Mouse (Mus musculus) hindbrain, postnatal 0 days (tissue): Measurements from ENCODE around the gene Clec5a. TPM values are rescaled to one million over a fixed set of nuclear protein-coding genes. Genes with fewer than 3 reads are reported as not detected.

Experiments used
- ATAC-seq: fragments of 200-750 bp; cut with Nextera tagmentation; 2 replicates; pipeline ENCODE4 v1.8.0; 2017; ENCODE audit warnings: mild to moderate bottlenecking, moderate TSS enrichment, moderate library complexity
- DNase-seq: peaks from one replicate; pipeline ENCODE4 v3.0.0-alpha.2; 2015; ENCODE audit warnings: low spot score
- H3K27ac ChIP-seq: fragments of 300-500 bp; sonication (generic); 2 replicates; pipeline ENCODE4 v1.5.1; 2014; ENCODE audit warnings: mild to moderate bottlenecking
- H3K27me3 ChIP-seq: fragments of 300-500 bp; sonication (generic); 2 replicates; pipeline ENCODE4 v1.6.1; 2014; ENCODE audit warnings: low read length, mixed read lengths; ENCODE audit not compliant: insufficient read depth
- H3K36me3 ChIP-seq: fragments of 300-500 bp; sonication (generic); 2 replicates; pipeline ENCODE4 v1.6.1; 2014; ENCODE audit warnings: low read length, mixed read lengths; ENCODE audit not compliant: insufficient read depth
- H3K4me1 ChIP-seq: fragments of 300-500 bp; sonication (generic); 2 replicates; pipeline ENCODE4 v1.6.1; 2014; ENCODE audit warnings: antibody characterized with exemption, low read length, mixed read lengths; ENCODE audit not compliant: insufficient read depth
- H3K4me2 ChIP-seq: fragments of 300-500 bp; sonication (generic); 2 replicates; pipeline ENCODE4 v1.6.1; 2014; ENCODE audit warnings: low read depth, mild to moderate bottlenecking, low read length, moderate library complexity, mixed read lengths
- H3K4me3 ChIP-seq: fragments of 300-500 bp; sonication (generic); 2 replicates; pipeline ENCODE4 v1.5.1; 2014; ENCODE audit warnings: low read length
- H3K9ac ChIP-seq: fragments of 300-500 bp; sonication (generic); replicated peaks from 2 replicates; pipeline ENCODE4 v1.6.1; 2014; ENCODE audit warnings: mild to moderate bottlenecking, low read length, moderate library complexity, mixed read lengths
- H3K9me3 ChIP-seq: fragments of 300-500 bp; sonication (generic); 2 replicates; pipeline ENCODE4 v1.6.1; 2016; ENCODE audit warnings: low read length, mixed read lengths
- CTCF ChIP-seq: IDR thresholded peaks from 2 replicates; pipeline ENCODE4 v1.5.1; 2016; ENCODE audit warnings: antibody characterized with exemption, control low read depth, low read depth
- WGBS: fragments of 180-500 bp; shearing (Covaris S2); extraction: QIAGEN DNeasy Blood & Tissue Kit; methylation state at CpG from one replicate; pipeline ENCODE4 v1.1.7; 2014; 5-methylcytosine and 5-hydroxymethylcytosine counted together
- polyA plus RNA-seq: library from polyadenylated mRNA; unstranded; fragments of >200 nt; fragmentation: Nextera tagmentation; extraction: Ambion mirVana; gene quantifications from 2 replicates; pipeline ENCODE4 v1.2.1, GENCODE M21; 2015
- total RNA-seq: library from RNA; depleted of rRNA; stranded (reverse); fragments of >200 nt; gene quantifications from 2 replicates; pipeline ENCODE4 v1.2.3, GENCODE M21; 2014; rRNA removed

Clec5a gene
- total and polyA plus RNA-seq, 2 experiments from 2014 or later, result 0.58 to 0.78 TPM

DNA sequence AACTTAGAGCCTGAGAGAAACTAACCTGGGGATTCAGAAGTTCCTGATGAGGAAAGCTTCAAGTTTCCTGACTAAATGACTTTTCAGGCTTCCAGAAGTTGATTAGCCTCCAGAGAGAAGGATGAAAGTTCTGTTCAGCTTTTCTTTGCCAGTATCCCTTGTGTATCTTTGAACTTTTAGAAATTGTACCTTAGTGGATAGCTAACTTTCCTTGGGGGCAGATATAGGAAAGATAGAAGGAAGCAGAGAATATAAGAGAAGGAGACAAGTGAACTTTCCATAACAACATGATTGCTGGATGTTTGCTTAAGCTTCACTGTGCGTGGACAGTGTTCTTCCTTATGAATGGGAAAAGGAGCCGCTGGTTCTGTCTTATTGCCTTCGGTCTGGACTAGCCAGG is 16.4 kb downstream of the Clec5a start, which contains the start of gene Olfr460:
Olfr460 (plus strand) TSS at position 301 of the 400 bp plus-strand sequence.
- Histone ChIP-seq H3K4me3 (no peak within 1 kb of the TSS), H3K4me2 (no peak within 1 kb of the TSS), H3K27ac (no peak within 1 kb of the TSS), H3K9me3 (no peaks in the 10 kb centered on the region), H3K4me1 (no peaks in the 10 kb centered on the region), H3K27me3 (no peaks in the 10 kb centered on the region), H3K9ac (no peak within 1 kb of the TSS), H3K36me3 (no peaks in the 10 kb centered on the region)
- DNase-seq, result no peak
- WGBS, result 92% methylated on average over 3 of the region's 3 CpGs
- no peak for ATAC-seq
- TF ChIP-seq CTCF, result no peak

DNA sequence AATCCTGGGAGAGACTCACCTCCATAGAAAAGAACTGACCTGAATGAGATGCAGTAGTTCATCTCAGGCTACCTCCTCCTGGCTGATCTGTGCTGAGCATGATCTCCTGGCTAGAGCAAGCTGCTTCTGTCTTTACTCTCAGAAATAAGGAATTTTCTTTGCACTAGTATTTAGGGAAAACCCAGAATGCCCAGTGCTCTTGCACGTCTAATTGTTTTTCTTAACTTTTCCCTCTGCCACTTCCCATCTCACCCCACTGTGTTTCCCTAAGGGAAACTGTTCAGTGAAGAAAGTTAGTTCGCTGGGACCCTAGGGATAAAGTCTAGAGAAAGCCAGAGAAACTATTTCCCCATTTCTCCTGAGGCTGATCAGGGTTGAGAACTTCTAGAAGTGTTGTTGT is 30.7 kb downstream of the Clec5a start, which contains the start of gene Olfr461:
Olfr461 (minus strand) TSS at position 101 of the 400 bp plus-strand sequence.
- Histone ChIP-seq H3K4me2 (no peak within 1 kb of the TSS), H3K4me1 (no peaks in the 10 kb centered on the region), H3K27me3 (no peaks in the 10 kb centered on the region), H3K27ac (no peak within 1 kb of the TSS), H3K36me3 (no peaks in the 10 kb centered on the region), H3K9me3 (no peaks in the 10 kb centered on the region), H3K9ac (no peak within 1 kb of the TSS), H3K4me3 (no peak within 1 kb of the TSS)
- DNase-seq (no peak), ATAC-seq (no peak)
- 80% methylated on average over 2 of the region's 2 CpGs for WGBS
- TF ChIP-seq CTCF, result no peak

- DNase-seq (no peak), ATAC-seq (no peak)
- no peaks in the 10 kb centered on the region for H3K36me3 ChIP-seq
- no peaks in the 10 kb centered on the region for H3K9me3 ChIP-seq
- no peak for TF ChIP-seq CTCF
- no peaks in the 10 kb centered on the region for H3K27me3 ChIP-seq
- H3K9ac ChIP-seq, result no peak overlapping the region
- no peaks in the 10 kb centered on the region for H3K4me1 ChIP-seq
- no peak overlapping the region for H3K4me3 ChIP-seq
- no peak overlapping the region for H3K27ac ChIP-seq
- WGBS, result 82% methylated on average over 10 of the region's 10 CpGs
- H3K4me2 ChIP-seq, result no peak overlapping the region
Measured at GRCm38 (mm10) chr6:40544690-40545089, 40.9 kb downstream of the Clec5a start.

Other genes with a start within 250 kb of the Clec5a start
- gene E330009J07Rik, start 149.7 kb downstream of the Clec5a start, total RNA-seq, result 28.0 and 29.1 TPM in 2 replicates
- gene E330009J07Rik, start 149.7 kb downstream of the Clec5a start, polyA plus RNA-seq, result 9.9 and 12.8 TPM in 2 replicates
- 0.10 TPM in 1 of 2 replicates, not detected in the other for gene Wee2, start 146.7 kb downstream of the Clec5a start, total RNA-seq
- 0.18 and 0.28 TPM in 2 replicates for gene Wee2, start 146.7 kb downstream of the Clec5a start, polyA plus RNA-seq
- 9.1 and 11.2 TPM in 2 replicates for gene Ssbp1, start 114.5 kb downstream of the Clec5a start, total RNA-seq
- gene Ssbp1, start 114.5 kb downstream of the Clec5a start, polyA plus RNA-seq, result 82.5 and 90.6 TPM in 2 replicates
- not detected in 2 replicates for gene Tas2r137, start 94.6 kb downstream of the Clec5a start, total RNA-seq
- gene Tas2r137, start 94.6 kb downstream of the Clec5a start, polyA plus RNA-seq, result not detected in 2 replicates
- not detected in 2 replicates for gene Tas2r108, start 92.3 kb downstream of the Clec5a start, total RNA-seq
- not detected in 2 replicates for gene Tas2r108, start 92.3 kb downstream of the Clec5a start, polyA plus RNA-seq
- gene Prss37, start 66.3 kb downstream of the Clec5a start, total RNA-seq, result not detected in 2 replicates
- not detected in 2 replicates for gene Prss37, start 66.3 kb downstream of the Clec5a start, polyA plus RNA-seq
- not detected in 2 replicates for gene Olfr461, start 30.8 kb downstream of the Clec5a start, total RNA-seq
- 0.05 TPM in 1 of 2 replicates, not detected in the other for gene Olfr461, start 30.8 kb downstream of the Clec5a start, polyA plus RNA-seq
- not detected in 2 replicates for gene Olfr460, start 16.3 kb downstream of the Clec5a start, total RNA-seq
- gene Olfr460, start 16.3 kb downstream of the Clec5a start, polyA plus RNA-seq, result not detected in 2 replicates
- gene Tas2r138, start 27.5 kb upstream of the Clec5a start, total RNA-seq, result not detected in 2 replicates
- gene Tas2r138, start 27.5 kb upstream of the Clec5a start, polyA plus RNA-seq, result not detected in 2 replicates
- 0.22 and 0.31 TPM in 2 replicates for gene Mgam, start 43.0 kb upstream of the Clec5a start, total RNA-seq
- gene Mgam, start 43.0 kb upstream of the Clec5a start, polyA plus RNA-seq, result 0.25 and 0.39 TPM in 2 replicates